Mouse (Mus musculus) midbrain, embryonic 10.5 days (tissue): ENCODE results near the gene Sirt1. TPM values are rescaled to one million over a fixed set of nuclear protein-coding genes. Genes with fewer than 3 reads are reported as not detected.

Source experiments
- DNase-seq: peaks from one replicate; pipeline ENCODE4 v3.0.0-alpha.2; 2017; ENCODE audit warnings: low spot score
- H3K27ac ChIP-seq: fragments of 300-500 bp; sonication (generic); replicated peaks from 2 replicates; pipeline ENCODE4 v1.5.1; 2016; ENCODE audit warnings: mild to moderate bottlenecking
- H3K27me3 ChIP-seq: fragments of 300-500 bp; sonication (generic); 2 replicates; pipeline ENCODE4 v1.6.1; 2016; ENCODE audit warnings: low read depth, mild to moderate bottlenecking; ENCODE audit not compliant: poor library complexity, severe bottlenecking
- H3K36me3 ChIP-seq: fragments of 300-500 bp; sonication (generic); 2 replicates; pipeline ENCODE4 v1.6.1; 2016; ENCODE audit warnings: mild to moderate bottlenecking, moderate library complexity
- H3K4me1 ChIP-seq: fragments of 300-500 bp; sonication (generic); 2 replicates; pipeline ENCODE4 v1.6.1; 2016
- H3K4me3 ChIP-seq: fragments of 300-500 bp; sonication (generic); 2 replicates; pipeline ENCODE4 v1.5.1; 2016; ENCODE audit warnings: mild to moderate bottlenecking, moderate library complexity
- H3K9me3 ChIP-seq: fragments of 300-500 bp; sonication (generic); replicated peaks from 2 replicates; pipeline ENCODE4 v1.6.1; 2016; ENCODE audit warnings: mild to moderate bottlenecking
- WGBS: fragments of 180-500 bp; shearing (Covaris S2); methylation state at CpG from one replicate; pipeline ENCODE4 v1.1.7; 2016; 5-methylcytosine and 5-hydroxymethylcytosine counted together
- polyA plus RNA-seq: library from polyadenylated mRNA; unstranded; fragments of >200 nt; fragmentation: Nextera tagmentation; extraction: Ambion mirVana; gene quantifications from 2 replicates; pipeline ENCODE4 v1.2.1, GENCODE M21; 2016

The Sirt1 gene
- polyA plus RNA-seq, 1 experiment from 2014 or later: 6.2 TPM

- H3K27ac ChIP-seq: no peak overlapping the region
- DNase-seq: no peak
- H3K4me3 ChIP-seq: no peak overlapping the region
- 92% methylated on average over 3 of the region's 3 CpGs for WGBS
- H3K27me3 ChIP-seq: no peaks in the 10 kb centered on the region
- H3K9me3 ChIP-seq: no peaks in the 10 kb centered on the region
- H3K4me1 ChIP-seq: no peaks in the 10 kb centered on the region
- peaks cover 90% of the 10 kb centered on the region for H3K36me3 ChIP-seq
These were observed 101.7 kb downstream of the Sirt1 start for GRCm38 (mm10) chr10:63279851-63280250.

- Histone ChIP-seq H3K36me3 (peaks cover 86% of the 10 kb centered on the region), H3K4me3 (no peak overlapping the region), H3K27ac (no peak overlapping the region), H3K9me3 (no peaks in the 10 kb centered on the region), H3K4me1 (no peaks in the 10 kb centered on the region), H3K27me3 (no peaks in the 10 kb centered on the region)
- WGBS: 92% methylated on average over 3 of the region's 3 CpGs
- DNase-seq: no peak
These were observed 104.5 kb downstream of the Sirt1 start for GRCm38 (mm10) chr10:63277010-63277409.

GRCm38 (mm10) chr10:63272868-63273267 is 108.6 kb downstream of the Sirt1 start:
- Histone ChIP-seq H3K4me3 (no peak overlapping the region), H3K9me3 (no peaks in the 10 kb centered on the region), H3K36me3 (peaks cover 83% of the 10 kb centered on the region), H3K27me3 (no peaks in the 10 kb centered on the region), H3K4me1 (no peaks in the 10 kb centered on the region), H3K27ac (no peak overlapping the region)
- WGBS: 93% methylated on average over 5 of the region's 5 CpGs
- DNase-seq: no peak

GRCm38 (mm10) chr10:63272401-63272800 is 109.1 kb downstream of the Sirt1 start:
- Histone ChIP-seq H3K4me1 (no peaks in the 10 kb centered on the region), H3K27me3 (no peaks in the 10 kb centered on the region), H3K36me3 (peaks cover 82% of the 10 kb centered on the region), H3K9me3 (no peaks in the 10 kb centered on the region), H3K27ac (no peak overlapping the region), H3K4me3 (no peak overlapping the region)
- no peak for DNase-seq

Other genes with a start within 250 kb of the Sirt1 start
- 0.15 and 0.22 TPM in 2 replicates for gene Mypn, start 177.8 kb downstream of the Sirt1 start, polyA plus RNA-seq
- 46.7 and 46.9 TPM in 2 replicates for gene Herc4, start 137.9 kb downstream of the Sirt1 start, polyA plus RNA-seq
- gene Dnajc12, start 739 bp upstream of the Sirt1 start, polyA plus RNA-seq: 11.9 and 15.2 TPM in 2 replicates
- gene Gm7075, start 40.1 kb upstream of the Sirt1 start, polyA plus RNA-seq: not detected in 2 replicates
- 0.05 TPM in 1 of 2 replicates, not detected in the other for gene Ctnna3, start 48.4 kb upstream of the Sirt1 start, polyA plus RNA-seq